Mouse (Mus musculus): ENCODE measurements around the gene Neurod4.
"Not testable (repeated sequence)": the region's sequence is repeated elsewhere in the genome, so short reads cannot be mapped to it uniquely, and the experiment has no call there.

GRCm38 (mm10) chr10:130298748-130299147 lies 18.7 kb upstream of the Neurod4 start:
- not testable (repeated sequence) for TF ChIP-seq CTCF (IDR thresholded peaks at IDR 0.05; ENCODE audit: extremely low read depth, insufficient read length, insufficient replicate concordance, low read depth, low read length); POLR2A (IDR thresholded peaks at IDR 0.05; ENCODE audit: low read depth, low read length)
